Mouse (Mus musculus): ENCODE results near the gene Itgal.
"Not testable (repeated sequence)": the region's sequence is repeated elsewhere in the genome, so short reads cannot be mapped to it uniquely, and the experiment has no call there.

Itgal gene

GRCm38 (mm10) chr7:127296098-127296497 is at the start of gene Itgal:
TSS of gene Itgal (plus strand) at chr7:127296260.
- DNase-seq = no peak

- not testable (repeated sequence) for DNase-seq
Measured at GRCm38 (mm10) chr7:127250511-127250910, 45.5 kb upstream of the Itgal start.

GRCm38 (mm10) chr7:127252414-127252813 is 43.6 kb upstream of the Itgal start:
- peak in 1 of 2 experiments; percentile 37 for DNase-seq

GRCm38 (mm10) chr7:127253341-127253740 is 42.7 kb upstream of the Itgal start:
- DNase-seq = no peak

GRCm38 (mm10) chr7:127253821-127254769 is 42.0 kb upstream of the Itgal start:
- DNase-seq = peak; percentile 97 to 98

- DNase-seq = no peak
Measured at GRCm38 (mm10) chr7:127255008-127255407, 41.1 kb upstream of the Itgal start.

GRCm38 (mm10) chr7:127255965-127256364 is 40.1 kb upstream of the Itgal start:
- no peak for DNase-seq

- no peak for DNase-seq
Measured at GRCm38 (mm10) chr7:127256518-127256917, 39.5 kb upstream of the Itgal start.

GRCm38 (mm10) chr7:127259186-127259905 is 36.7 kb upstream of the Itgal start:
- DNase-seq = no peak

- DNase-seq = peak; percentile 97 to 98
Measured at GRCm38 (mm10) chr7:127260309-127261111, 35.5 kb upstream of the Itgal start, which contains the start of gene Dctpp1. TSS of gene Dctpp1 (minus strand) at chr7:127260709.

- no peak for DNase-seq
Measured at GRCm38 (mm10) chr7:127262218-127262961, 33.7 kb upstream of the Itgal start.

GRCm38 (mm10) chr7:127263526-127263925 is 32.5 kb upstream of the Itgal start:
- DNase-seq = no peak

- no peak for DNase-seq
Measured at GRCm38 (mm10) chr7:127270256-127270655, 25.8 kb upstream of the Itgal start.

- DNase-seq = no peak
Measured at GRCm38 (mm10) chr7:127270666-127271065, 25.4 kb upstream of the Itgal start.

- no peak for DNase-seq
Measured at GRCm38 (mm10) chr7:127271093-127271492, 25.0 kb upstream of the Itgal start.

- no peak for DNase-seq
Measured at GRCm38 (mm10) chr7:127272566-127272965, 23.5 kb upstream of the Itgal start.

GRCm38 (mm10) chr7:127273118-127273923 is 22.7 kb upstream of the Itgal start:
- DNase-seq = peak; percentile 36 to 64

- peak; percentile 94 to 96 for DNase-seq
Measured at GRCm38 (mm10) chr7:127273925-127274789, 21.9 kb upstream of the Itgal start, which contains the start of gene Sephs2. TSS of gene Sephs2 (minus strand) at chr7:127274055.

- peak in 1 of 2 experiments; percentile 57 for DNase-seq
Measured at GRCm38 (mm10) chr7:127276519-127276961, 19.5 kb upstream of the Itgal start.

GRCm38 (mm10) chr7:127278311-127278710 is 17.7 kb upstream of the Itgal start:
- peak; percentile 71 to 82 for DNase-seq
